Mouse (Mus musculus) frontal cortex, postnatal 14 days (tissue): Measurements from ENCODE around the gene Runx3.

Experiments used
- DNase-seq, 2 experiments: peaks; one replicate each; pipeline ENCODE4 v3.0.0; 2022; ENCODE audit warnings: low spot score in 2 of 2

The Runx3 gene

GRCm38 (mm10) chr4:135114301-135114700, 6.2 kb upstream of the Runx3 start:
- no peak for DNase-seq

- DNase-seq, result no peak
Observed at GRCm38 (mm10) chr4:135115426-135116170, 4.9 kb upstream of the Runx3 start.

GRCm38 (mm10) chr4:135116391-135116790, 4.1 kb upstream of the Runx3 start:
- DNase-seq, result no peak

- DNase-seq, result no peak
Observed at GRCm38 (mm10) chr4:135117846-135118245, 2.6 kb upstream of the Runx3 start.

GRCm38 (mm10) chr4:135118855-135119474, 1.5 kb upstream of the Runx3 start:
- no peak for DNase-seq

GRCm38 (mm10) chr4:135123721-135124120, 3.3 kb downstream of the Runx3 start:
- DNase-seq, result no peak

GRCm38 (mm10) chr4:135124732-135125131, 4.3 kb downstream of the Runx3 start:
- no peak for DNase-seq

GRCm38 (mm10) chr4:135125152-135125551, 4.7 kb downstream of the Runx3 start:
- DNase-seq, result no peak

- no peak for DNase-seq
Observed at GRCm38 (mm10) chr4:135126385-135126784, 5.9 kb downstream of the Runx3 start.

GRCm38 (mm10) chr4:135128841-135129520, 8.5 kb downstream of the Runx3 start:
- no peak for DNase-seq

- no peak for DNase-seq
Observed at GRCm38 (mm10) chr4:135130156-135130555, 9.7 kb downstream of the Runx3 start.

GRCm38 (mm10) chr4:135131145-135131544, 10.7 kb downstream of the Runx3 start:
- DNase-seq, result no peak

GRCm38 (mm10) chr4:135132797-135133196, 12.3 kb downstream of the Runx3 start:
- DNase-seq, result no peak

- no peak for DNase-seq
Observed at GRCm38 (mm10) chr4:135133711-135134110, 13.3 kb downstream of the Runx3 start.

- DNase-seq, result no peak
Observed at GRCm38 (mm10) chr4:135135331-135135730, 14.9 kb downstream of the Runx3 start.

GRCm38 (mm10) chr4:135136202-135136601, 15.8 kb downstream of the Runx3 start:
- no peak for DNase-seq

GRCm38 (mm10) chr4:135136612-135137011, 16.2 kb downstream of the Runx3 start:
- no peak for DNase-seq

GRCm38 (mm10) chr4:135140647-135141515, 20.4 kb downstream of the Runx3 start:
- no peak for DNase-seq

- no peak for DNase-seq
Observed at GRCm38 (mm10) chr4:135141720-135142119, 21.3 kb downstream of the Runx3 start.

- no peak for DNase-seq
Observed at GRCm38 (mm10) chr4:135146734-135147133, 26.3 kb downstream of the Runx3 start.

GRCm38 (mm10) chr4:135148660-135149059, 28.2 kb downstream of the Runx3 start:
- DNase-seq, result no peak
